Comparison of ENCODE assay signal across 7 mouse cellular contexts in genomic region chr6:97419771-97420446, GRCm38 (mm10).
DNase-seq lines count a peak whose midpoint lies in the region; ATAC-seq and TF ChIP-seq lines count a peak whose summit lies in the region.

No protein-coding gene starts in this region.

- H3K36me3 ChIP-seq in MEL (ENCODE audit: control insufficient read depth in 1 of 2, insufficient read depth in 2 of 2, low read length in 2 of 2) = no peaks in the 10 kb centered on the region
- H3K36me3 ChIP-seq in liver, embryonic 13.5 days = no peaks in the 10 kb centered on the region

- H3K79me2 ChIP-seq in MEL (ENCODE audit: control insufficient read depth, insufficient read depth, low read length, poor library complexity) = no peaks in the 10 kb centered on the region

- 47% methylated on average over 7 of the region's 7 CpGs for WGBS in liver, embryonic 13.5 days (ENCODE audit: insufficient replicate concordance)

- no peaks in the 10 kb centered on the region for H3K4me1 ChIP-seq in MEL (ENCODE audit: control insufficient read depth in 1 of 2, insufficient read depth in 2 of 2, low read length in 2 of 2)
- H3K4me1 ChIP-seq in liver, embryonic 13.5 days (replicated peaks) = no peaks in the 10 kb centered on the region

- TF ChIP-seq EP300 in MEL (IDR thresholded peaks at IDR 0.05; ENCODE audit: low read depth in 1 of 2, low read length in 2 of 2) = no peak

- TF ChIP-seq POLR2A in MEL (IDR thresholded peaks at IDR 0.05; ENCODE audit: control insufficient read depth in 1 of 2, insufficient read depth in 1 of 2, low read depth in 1 of 2, low read length in 2 of 2, poor library complexity in 1 of 2) = no peak

- H3K9me3 ChIP-seq in MEL (replicated peaks; ENCODE audit: insufficient read depth, low read length) = no peaks in the 10 kb centered on the region
- H3K9me3 ChIP-seq in liver, embryonic 13.5 days (replicated peaks) = no peaks in the 10 kb centered on the region

- H3K4me2 ChIP-seq in liver, embryonic 13.5 days = no peak overlapping the region

- DNase-seq in CD4-positive, CD25-positive, alpha-beta regulatory T cell, adult 2 months (ENCODE audit: low read depth, low spot score) = peak; percentile 85
- DNase-seq in MEL (ENCODE audit: low read depth, low spot score) = peak; percentile 69
- DNase-seq in cerebellum, adult 9-10 months = peak; percentile 68
- DNase-seq in frontal cortex, postnatal 25 days (ENCODE audit: low spot score in 2 of 2) = peak; percentile 50 to 77
- peak; percentile 66 to 84 for DNase-seq in kidney, adult 8-10 months
- peak; percentile 22 for DNase-seq in liver, embryonic 13.5 days
- DNase-seq in right cerebral cortex, postnatal 25 days = peak; percentile 64

- no peak for ATAC-seq in liver, embryonic 13.5 days (ENCODE audit: low read depth)

- no peaks in the 10 kb centered on the region for H3K27me3 ChIP-seq in MEL (ENCODE audit: control insufficient read depth in 1 of 2, insufficient read depth in 2 of 2, low read length in 2 of 2)
- H3K27me3 ChIP-seq in liver, embryonic 13.5 days = no peaks in the 10 kb centered on the region

- no peak overlapping the region for H3K9ac ChIP-seq in MEL (ENCODE audit: control insufficient read depth, low read depth, low read length, poor library complexity, severe bottlenecking)
- H3K9ac ChIP-seq in liver, embryonic 13.5 days = no peak overlapping the region

- peak; percentile 27 to 83 (median 74) for TF ChIP-seq CTCF in MEL (IDR thresholded peaks at IDR 0.05 in 2 of 3, conservative IDR thresholded peaks at IDR 0.05 in 1 of 3; ENCODE audit: control insufficient read depth in 1 of 3, insufficient read depth in 1 of 3, low read depth in 2 of 3, low read length in 3 of 3, poor library complexity in 1 of 3, severe bottlenecking in 1 of 3)

- TF ChIP-seq RAD21 in MEL (IDR thresholded peaks at IDR 0.05; ENCODE audit: low read depth, low read length) = peak; percentile 44

- no peak overlapping the region for H3K4me3 ChIP-seq in MEL (ENCODE audit: control insufficient read depth in 1 of 2, insufficient read depth in 1 of 2, low read depth in 2 of 2, low read length in 2 of 2)
- H3K4me3 ChIP-seq in liver, embryonic 13.5 days (replicated peaks) = no peak overlapping the region

- no peak overlapping the region for H3K27ac ChIP-seq in MEL (ENCODE audit: control insufficient read depth, low read depth, low read length)
- no peak overlapping the region for H3K27ac ChIP-seq in liver, embryonic 13.5 days

TF ChIP-seq in MEL, 35 proteins besides CTCF, POLR2A, EP300 and RAD21:
- no peak for TF ChIP-seq MAFK (IDR thresholded peaks at IDR 0.05; ENCODE audit: borderline replicate concordance, low read depth, low read length)
- TF ChIP-seq ZKSCAN1 (IDR thresholded peaks at IDR 0.05; ENCODE audit: low read depth, low read length) = no peak
- TF ChIP-seq SMC3 (IDR thresholded peaks at IDR 0.05; ENCODE audit: low read depth, low read length) = peak; percentile 87
- TF ChIP-seq ZC3H11A (IDR thresholded peaks at IDR 0.05; ENCODE audit: low read depth, low read length) = peak; percentile 50
- no peak for TF ChIP-seq BHLHE40 (IDR thresholded peaks at IDR 0.05; ENCODE audit: borderline replicate concordance, low read depth, low read length)

Comparison
In these comparisons a context has a peak if more than half of its experiments do, and no peak if none do; other contexts are left out.
1. DNase-seq: peak in every context shown above with its lines; median percentile 85 in CD4-positive, CD25-positive, alpha-beta regulatory T cell, adult 2 months; 75 in kidney, adult 8-10 months; 69 in MEL; 68 in cerebellum, adult 9-10 months; 64 in right cerebral cortex, postnatal 25 days; 64 in frontal cortex, postnatal 25 days; 22 in liver, embryonic 13.5 days.